Mouse (Mus musculus) C2C12 (cell line): ENCODE results near the gene Slc25a48.

Experiments used
- CEBPB ChIP-seq: IDR thresholded peaks from one replicate; pipeline ENCODE4 v1.6.1; 2011; ENCODE audit warnings: low read depth, mild to moderate bottlenecking, control low read depth, moderate library complexity
- CTCF ChIP-seq: IDR thresholded peaks from one replicate; pipeline ENCODE4 v1.5.1; 2011; ENCODE audit not compliant: control insufficient read depth, insufficient read depth, insufficient read length

DNA sequence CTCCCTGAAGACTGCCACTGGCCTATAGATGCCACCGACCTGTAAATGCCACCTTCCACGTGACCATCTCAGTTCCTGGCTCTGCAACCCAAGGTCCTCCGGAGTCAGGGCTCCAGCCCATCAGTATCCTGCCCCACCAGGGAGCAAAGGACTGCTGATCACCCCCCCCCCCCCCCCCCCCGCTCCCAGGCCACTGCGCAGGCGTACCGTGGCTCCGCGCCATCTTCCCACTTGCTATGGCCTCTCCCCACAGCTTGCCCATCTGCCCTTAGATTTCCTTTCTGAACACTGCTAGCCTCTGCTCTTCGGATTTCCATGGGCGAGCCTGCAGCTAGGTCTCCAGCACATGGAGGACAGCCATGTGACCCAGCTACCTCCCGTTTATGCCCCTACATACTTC is 5.7 kb upstream of the Slc25a48 start:
- TF ChIP-seq CEBPB, result no peak
- TF ChIP-seq CTCF, result no peak
